Mouse (Mus musculus) testis, adult 2 months (tissue): ENCODE measurements at regions not wholly inside any gene's neighbourhood (a gene's known extent, or its start where the extent isn't known, plus 50 kb on each side); places are given as distances from the start of the nearest gene placed in this dataset.

Experiments used
- H3K27ac ChIP-seq: fragments of 200-500 bp; 2 replicates; pipeline ENCODE4 v1.5.1; 2012; ENCODE audit warnings: low read depth, low read length; ENCODE audit not compliant: control insufficient read depth, insufficient read depth
- H3K27me3 ChIP-seq: fragments of 200-500 bp; 2 replicates; pipeline ENCODE4 v1.6.1; 2012; ENCODE audit warnings: mild to moderate bottlenecking, low read length, moderate library complexity; ENCODE audit not compliant: control insufficient read depth, insufficient read depth
- H3K36me3 ChIP-seq: fragments of 200-500 bp; 2 replicates; pipeline ENCODE4 v1.6.1; 2012; ENCODE audit warnings: mild to moderate bottlenecking, low read length; ENCODE audit not compliant: control insufficient read depth, insufficient read depth
- H3K4me1 ChIP-seq: fragments of 200-500 bp; 2 replicates; pipeline ENCODE4 v1.6.1; 2012; ENCODE audit warnings: low read length; ENCODE audit not compliant: control insufficient read depth, insufficient read depth
- H3K4me3 ChIP-seq: fragments of 200-500 bp; 2 replicates; pipeline ENCODE4 v1.5.1; 2012; ENCODE audit warnings: low read depth, mild to moderate bottlenecking, low read length, moderate library complexity, mixed read lengths; ENCODE audit not compliant: control insufficient read depth
- CTCF ChIP-seq: fragments of 200-500 bp; IDR thresholded peaks from 2 replicates; pipeline ENCODE4 v1.5.1; 2012; ENCODE audit warnings: low read depth, mild to moderate bottlenecking, inconsistent platforms, low read length, moderate library complexity; ENCODE audit not compliant: control insufficient read depth, insufficient read depth, insufficient replicate concordance
- POLR2A ChIP-seq: fragments of 200-500 bp; IDR thresholded peaks from 2 replicates; pipeline ENCODE4 v1.6.1; 2012; ENCODE audit warnings: low read depth, mild to moderate bottlenecking, inconsistent platforms, low read length, moderate library complexity; ENCODE audit not compliant: control insufficient read depth

- no peaks in the 10 kb centered on the region; the same call in 1 of the 2 replicates for H3K4me1 ChIP-seq
- no peaks in the 10 kb centered on the region for H3K27me3 ChIP-seq
- no peaks in the 10 kb centered on the region for H3K36me3 ChIP-seq
- no peak overlapping the region for H3K27ac ChIP-seq
- H3K4me3 ChIP-seq = no peak overlapping the region
- TF ChIP-seq CTCF (no peak), POLR2A (no peak)
These were observed 81.4 kb downstream of the Lhx2 start for GRCm38 (mm10) chr2:38420498-38420897.

GRCm38 (mm10) chr2:38422406-38422805 lies 83.3 kb downstream of the Lhx2 start:
- Histone ChIP-seq H3K27me3 (no peaks in the 10 kb centered on the region), H3K36me3 (no peaks in the 10 kb centered on the region), H3K4me3 (no peak overlapping the region), H3K4me1 (no peaks in the 10 kb centered on the region; the same call in 1 of the 2 replicates), H3K27ac (no peak overlapping the region)
- no peak for TF ChIP-seq POLR2A
- TF ChIP-seq CTCF = no peak

- Histone ChIP-seq H3K36me3 (no peaks in the 10 kb centered on the region), H3K27me3 (no peaks in the 10 kb centered on the region), H3K27ac (no peak overlapping the region), H3K4me1 (no peaks in the 10 kb centered on the region; the same call in 1 of the 2 replicates), H3K4me3 (no peak overlapping the region)
- TF ChIP-seq CTCF (no peak), POLR2A (no peak)
These were observed 84.8 kb downstream of the Lhx2 start for GRCm38 (mm10) chr2:38423886-38424277.

- Histone ChIP-seq H3K27ac (no peak overlapping the region), H3K36me3 (no peaks in the 10 kb centered on the region), H3K27me3 (no peaks in the 10 kb centered on the region), H3K4me3 (no peak overlapping the region), H3K4me1 (no peaks in the 10 kb centered on the region; the same call in 1 of the 2 replicates)
- TF ChIP-seq CTCF (no peak), POLR2A (no peak)
These were observed 85.3 kb downstream of the Lhx2 start for GRCm38 (mm10) chr2:38424278-38424931.

- H3K27ac ChIP-seq = no peak overlapping the region
- H3K36me3 ChIP-seq = no peaks in the 10 kb centered on the region
- no peak overlapping the region for H3K4me3 ChIP-seq
- H3K27me3 ChIP-seq = no peaks in the 10 kb centered on the region
- no peaks in the 10 kb centered on the region; the same call in 1 of the 2 replicates for H3K4me1 ChIP-seq
- TF ChIP-seq POLR2A (no peak), CTCF (no peak)
These were observed 85.9 kb downstream of the Lhx2 start for GRCm38 (mm10) chr2:38424976-38425375.

- Histone ChIP-seq H3K4me3 (no peak overlapping the region), H3K36me3 (no peaks in the 10 kb centered on the region), H3K4me1 (no peaks in the 10 kb centered on the region), H3K27ac (no peak overlapping the region), H3K27me3 (no peaks in the 10 kb centered on the region)
- TF ChIP-seq CTCF (peak; percentile 88), POLR2A (no peak)
These were observed 81.6 kb upstream of the Nek6 start for GRCm38 (mm10) chr2:38429752-38430378.

- H3K27me3 ChIP-seq = no peaks in the 10 kb centered on the region
- no peaks in the 10 kb centered on the region for H3K36me3 ChIP-seq
- no peak overlapping the region for H3K4me3 ChIP-seq
- H3K27ac ChIP-seq = no peak overlapping the region
- TF ChIP-seq CTCF = no peak
- TF ChIP-seq POLR2A = no peak
- no peaks in the 10 kb centered on the region for H3K4me1 ChIP-seq
These were observed 79.9 kb upstream of the Nek6 start for GRCm38 (mm10) chr2:38431546-38431945.
